ENCODE assay signal across 16 mouse cellular contexts in genomic region chr10:110534387-110534786, GRCm38 (mm10).
A peak's percentile ranks its signal among the peaks of the same experiment; 100 is the strongest.
DNase-seq lines count a peak whose midpoint lies in the region; ATAC-seq lines count a peak whose summit lies in the region.
"Had no signal": no experiment of that assay in that cellular context is flagged by ENCODE, and none has a peak within 500 bp of the region (broad histone marks: within the 10 kb centered on the region; RNA-seq: fewer than 3 reads in every experiment).

No protein-coding gene starts in this region.

- H3K9me3 ChIP-seq in forebrain, embryonic 13.5 days (replicated peaks) = no peaks in the 10 kb centered on the region
- no peaks in the 10 kb centered on the region for H3K9me3 ChIP-seq in forebrain, embryonic 11.5 days (ENCODE audit: control insufficient read depth, low read length)
- H3K9me3 ChIP-seq in hindbrain, embryonic 14.5 days (ENCODE audit: control insufficient read depth, low read length) = no peaks in the 10 kb centered on the region
- H3K9me3 ChIP-seq: embryonic facial prominence, embryonic 15.5 days had no signal

- H3K4me1 ChIP-seq in forebrain, embryonic 13.5 days = peaks cover 15% of the 10 kb centered on the region
- no peaks in the 10 kb centered on the region for H3K4me1 ChIP-seq in forebrain, embryonic 11.5 days (replicated peaks; ENCODE audit: control insufficient read depth, insufficient read depth, low read length)
- H3K4me1 ChIP-seq in hindbrain, embryonic 14.5 days (replicated peaks; ENCODE audit: control insufficient read depth, insufficient read depth, low read length) = peaks cover 7% of the 10 kb centered on the region
- H3K4me1 ChIP-seq: embryonic facial prominence, embryonic 15.5 days had no signal

- no peak overlapping the region for H3K9ac ChIP-seq in forebrain, embryonic 13.5 days
- H3K9ac ChIP-seq in forebrain, embryonic 11.5 days (ENCODE audit: low read length) = no peak overlapping the region
- no peak overlapping the region for H3K9ac ChIP-seq in hindbrain, embryonic 14.5 days
- H3K9ac ChIP-seq: embryonic facial prominence, embryonic 15.5 days; lung, embryonic 14.5 days had no signal

- DNase-seq in forebrain, embryonic 11.5 days (ENCODE audit: low spot score) = no peak
- DNase-seq in embryo, embryonic 11 days = peak; percentile 23
- DNase-seq in hindbrain, embryonic 14.5 days (ENCODE audit: low spot score) = no peak
- peak; percentile 15 for DNase-seq in neural tube, embryonic 10.5 days (ENCODE audit: extremely low spot score, low spot score)
- DNase-seq in lung, postnatal 25 days (ENCODE audit: low spot score) = no peak
- DNase-seq in adrenal gland, postnatal 25 days = no peak
- DNase-seq: cerebellum, postnatal 10 days; heart, adult 2 months; heart, postnatal 10 days; kidney, adult 11 months; lung, embryonic 14.5 days; right cerebral cortex, adult 18-20 months; thymus, adult 18-20 months had no signal

- WGBS in forebrain, embryonic 13.5 days = 15% methylated on average over 5 of the region's 5 CpGs
- 34% methylated on average over 5 of the region's 5 CpGs for WGBS in forebrain, embryonic 11.5 days
- WGBS in hindbrain, embryonic 14.5 days = 29% methylated on average over 5 of the region's 5 CpGs

- no peak overlapping the region for H3K27ac ChIP-seq in forebrain, embryonic 13.5 days
- no peak overlapping the region for H3K27ac ChIP-seq in forebrain, embryonic 11.5 days (ENCODE audit: low read depth, low read length)
- H3K27ac ChIP-seq in hindbrain, embryonic 14.5 days = peak overlapping the region; percentile 70
- H3K27ac ChIP-seq: embryonic facial prominence, embryonic 15.5 days; heart, adult 2 months had no signal

- no peaks in the 10 kb centered on the region for H3K36me3 ChIP-seq in forebrain, embryonic 13.5 days (ENCODE audit: poor library complexity, severe bottlenecking)
- no peaks in the 10 kb centered on the region for H3K36me3 ChIP-seq in forebrain, embryonic 11.5 days (ENCODE audit: control insufficient read depth, insufficient read depth, low read length)
- H3K36me3 ChIP-seq in hindbrain, embryonic 14.5 days (replicated peaks; ENCODE audit: control insufficient read depth, insufficient read depth) = no peaks in the 10 kb centered on the region
- H3K36me3 ChIP-seq: embryonic facial prominence, embryonic 15.5 days had no signal

- H3K27me3 ChIP-seq in forebrain, embryonic 13.5 days = no peaks in the 10 kb centered on the region
- H3K27me3 ChIP-seq in forebrain, embryonic 11.5 days (ENCODE audit: control insufficient read depth, insufficient read depth, low read length) = no peaks in the 10 kb centered on the region
- H3K27me3 ChIP-seq in hindbrain, embryonic 14.5 days (ENCODE audit: control insufficient read depth, insufficient read depth, low read length) = no peaks in the 10 kb centered on the region
- H3K27me3 ChIP-seq: embryonic facial prominence, embryonic 15.5 days had no signal

- no peak overlapping the region for H3K4me3 ChIP-seq in forebrain, embryonic 13.5 days
- no peak overlapping the region for H3K4me3 ChIP-seq in forebrain, embryonic 11.5 days (ENCODE audit: low read depth, low read length)
- H3K4me3 ChIP-seq in hindbrain, embryonic 14.5 days (replicated peaks; ENCODE audit: low read length) = no peak overlapping the region
- H3K4me3 ChIP-seq: embryonic facial prominence, embryonic 15.5 days; heart, adult 2 months had no signal

- peak overlapping the region; percentile 22 for H3K4me2 ChIP-seq in forebrain, embryonic 13.5 days
- H3K4me2 ChIP-seq in forebrain, embryonic 11.5 days (ENCODE audit: low read depth, low read length, severe bottlenecking) = no peak overlapping the region
- peak overlapping the region; percentile 23 for H3K4me2 ChIP-seq in hindbrain, embryonic 14.5 days (replicated peaks)
- H3K4me2 ChIP-seq: embryonic facial prominence, embryonic 15.5 days; lung, embryonic 14.5 days had no signal

- peak; percentile 65; the same call in 1 of the 2 replicates for ATAC-seq in forebrain, embryonic 13.5 days
- no peak for ATAC-seq in forebrain, embryonic 11.5 days (replicated peaks; ENCODE audit: low FRiP score)
- ATAC-seq in hindbrain, embryonic 14.5 days (ENCODE audit: low FRiP score) = no peak
- ATAC-seq in cerebellum, adult (ENCODE audit: insufficient number of reproducible peaks, low FRiP score, low TSS enrichment) = no peak

Comparison
In these comparisons a context has a peak if more than half of its experiments do, and no peak if none do; other contexts are left out.
1. DNase-seq: peak in embryo, embryonic 11 days (single experiment) and neural tube, embryonic 10.5 days (single experiment); none in forebrain, embryonic 11.5 days (single experiment), hindbrain, embryonic 14.5 days (single experiment), lung, postnatal 25 days (single experiment) and adrenal gland, postnatal 25 days (single experiment).